Mouse (Mus musculus): Measurements from ENCODE around the gene Csnk1g1. TPM values are rescaled to one million over a fixed set of nuclear protein-coding genes. Genes with fewer than 3 reads are reported as not detected.

Csnk1g1 gene
- polyA plus RNA-seq, 1 experiment from 2014 or later = 14.7 TPM

GRCm38 (mm10) chr9:65917015-65917414 is 8.3 kb downstream of the Csnk1g1 start:
- no peaks in the 10 kb centered on the region for H3K36me3 ChIP-seq
- 79% methylated on average over 1 of the region's 1 CpGs for WGBS
- no peak overlapping the region for H3K4me2 ChIP-seq
- H3K9ac ChIP-seq = no peak overlapping the region
- ATAC-seq (ENCODE audit: borderline replicate concordance, extremely low read depth, low FRiP score, low TSS enrichment) = no peak
- no peak overlapping the region for H3K4me3 ChIP-seq
- no peak overlapping the region for H3K27ac ChIP-seq
- no peaks in the 10 kb centered on the region for H3K4me1 ChIP-seq
- no peaks in the 10 kb centered on the region for H3K9me3 ChIP-seq
- no peaks in the 10 kb centered on the region for H3K27me3 ChIP-seq

- H3K4me1 ChIP-seq = no peaks in the 10 kb centered on the region
- no peaks in the 10 kb centered on the region for H3K9me3 ChIP-seq
- no peak overlapping the region for H3K9ac ChIP-seq
- H3K27me3 ChIP-seq = no peaks in the 10 kb centered on the region
- no peaks in the 10 kb centered on the region for H3K36me3 ChIP-seq
- no peak overlapping the region for H3K4me2 ChIP-seq
- no peak overlapping the region for H3K27ac ChIP-seq
- no peak overlapping the region for H3K4me3 ChIP-seq
- ATAC-seq (ENCODE audit: borderline replicate concordance, extremely low read depth, low FRiP score, low TSS enrichment) = no peak
Measured at GRCm38 (mm10) chr9:65928456-65928855, 19.7 kb downstream of the Csnk1g1 start.

- no peak overlapping the region for H3K4me2 ChIP-seq
- ATAC-seq (ENCODE audit: borderline replicate concordance, extremely low read depth, low FRiP score, low TSS enrichment) = no peak
- no peaks in the 10 kb centered on the region for H3K4me1 ChIP-seq
- no peak overlapping the region for H3K4me3 ChIP-seq
- H3K9me3 ChIP-seq = no peaks in the 10 kb centered on the region
- H3K36me3 ChIP-seq = no peaks in the 10 kb centered on the region
- H3K27ac ChIP-seq = no peak overlapping the region
- H3K9ac ChIP-seq = no peak overlapping the region
- no peaks in the 10 kb centered on the region for H3K27me3 ChIP-seq
Measured at GRCm38 (mm10) chr9:65929826-65930225, 21.1 kb downstream of the Csnk1g1 start.

DNA sequence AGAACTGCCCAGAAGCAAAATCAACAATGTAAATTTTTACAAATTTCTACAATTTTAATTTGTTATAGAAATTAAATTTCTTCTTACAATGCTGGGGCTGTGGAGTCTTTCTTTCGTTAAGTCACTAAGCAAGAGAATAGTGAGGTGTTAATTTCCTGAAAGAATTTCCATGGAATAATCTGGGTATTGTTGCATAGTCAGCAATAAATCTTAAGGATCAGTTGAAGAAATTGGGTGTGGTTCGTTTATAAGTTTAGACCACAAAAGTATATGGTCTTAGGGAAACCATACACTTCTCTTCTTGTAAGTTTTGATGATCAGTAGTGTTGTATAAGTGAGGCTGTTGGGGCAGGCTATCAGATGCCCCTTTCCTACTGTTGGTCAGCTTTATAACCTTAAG is 28.8 kb downstream of the Csnk1g1 start:
- Histone ChIP-seq H3K9me3 (no peaks in the 10 kb centered on the region), H3K27ac (no peak overlapping the region), H3K9ac (no peak overlapping the region), H3K4me1 (no peaks in the 10 kb centered on the region), H3K4me2 (no peak overlapping the region), H3K4me3 (no peak overlapping the region), H3K36me3 (no peaks in the 10 kb centered on the region), H3K27me3 (no peaks in the 10 kb centered on the region)
- no peak for ATAC-seq (ENCODE audit: borderline replicate concordance, extremely low read depth, low FRiP score, low TSS enrichment)
- 92% methylated on average over 2 of the region's 2 CpGs for WGBS

- no peaks in the 10 kb centered on the region for H3K36me3 ChIP-seq
- no peaks in the 10 kb centered on the region for H3K4me1 ChIP-seq
- no peaks in the 10 kb centered on the region for H3K27me3 ChIP-seq
- H3K4me2 ChIP-seq = no peak overlapping the region
- no peak for ATAC-seq (ENCODE audit: borderline replicate concordance, extremely low read depth, low FRiP score, low TSS enrichment)
- H3K9ac ChIP-seq = no peak overlapping the region
- H3K4me3 ChIP-seq = no peak overlapping the region
- no peaks in the 10 kb centered on the region for H3K9me3 ChIP-seq
- 78% methylated on average over 3 of the region's 3 CpGs for WGBS
- no peak overlapping the region for H3K27ac ChIP-seq
Measured at GRCm38 (mm10) chr9:65951082-65951587, 42.4 kb downstream of the Csnk1g1 start.

GRCm38 (mm10) chr9:65970009-65970408 is 61.3 kb downstream of the Csnk1g1 start:
- WGBS = 65% methylated on average over 3 of the region's 3 CpGs
- no peak overlapping the region for H3K9ac ChIP-seq
- H3K27me3 ChIP-seq = no peaks in the 10 kb centered on the region
- no peak overlapping the region for H3K4me3 ChIP-seq
- no peak overlapping the region for H3K27ac ChIP-seq
- no peaks in the 10 kb centered on the region for H3K4me1 ChIP-seq
- ATAC-seq (ENCODE audit: borderline replicate concordance, extremely low read depth, low FRiP score, low TSS enrichment) = no peak
- H3K36me3 ChIP-seq = no peaks in the 10 kb centered on the region
- H3K4me2 ChIP-seq = no peak overlapping the region
- H3K9me3 ChIP-seq = no peaks in the 10 kb centered on the region

DNA sequence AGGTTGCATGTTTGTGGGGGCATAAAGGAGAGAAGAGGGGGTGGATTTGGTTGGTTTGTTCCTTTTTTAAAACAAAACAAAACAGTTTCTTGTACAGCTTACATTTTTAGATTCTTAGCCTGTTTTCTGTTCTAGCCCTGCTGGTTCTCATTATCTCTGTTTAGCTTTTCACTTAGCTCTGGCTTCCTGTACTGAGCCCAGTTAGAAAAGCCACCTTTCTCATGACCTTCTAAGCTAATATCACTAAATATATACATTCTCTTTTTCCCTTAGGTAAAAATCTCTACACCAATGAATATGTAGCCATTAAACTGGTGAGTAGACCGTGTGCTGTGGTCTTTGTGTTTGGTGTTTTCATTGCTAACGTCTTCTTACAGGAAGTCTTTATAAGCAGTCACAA is 64.5 kb downstream of the Csnk1g1 start:
- no peak for ATAC-seq (ENCODE audit: borderline replicate concordance, extremely low read depth, low FRiP score, low TSS enrichment)
- Histone ChIP-seq H3K9ac (no peak overlapping the region), H3K4me3 (no peak overlapping the region), H3K36me3 (no peaks in the 10 kb centered on the region), H3K4me1 (no peaks in the 10 kb centered on the region), H3K9me3 (no peaks in the 10 kb centered on the region), H3K27me3 (no peaks in the 10 kb centered on the region), H3K27ac (no peak overlapping the region), H3K4me2 (no peak overlapping the region)
- 64% methylated on average over 2 of the region's 2 CpGs for WGBS

GRCm38 (mm10) chr9:65975886-65976285 is 67.2 kb downstream of the Csnk1g1 start:
- Histone ChIP-seq H3K4me3 (no peak overlapping the region), H3K4me1 (no peaks in the 10 kb centered on the region), H3K9ac (no peak overlapping the region), H3K36me3 (no peaks in the 10 kb centered on the region), H3K4me2 (no peak overlapping the region), H3K27ac (no peak overlapping the region), H3K27me3 (no peaks in the 10 kb centered on the region), H3K9me3 (no peaks in the 10 kb centered on the region)
- no peak for ATAC-seq (ENCODE audit: borderline replicate concordance, extremely low read depth, low FRiP score, low TSS enrichment)

- H3K4me3 ChIP-seq = no peak overlapping the region
- no peak for ATAC-seq (ENCODE audit: borderline replicate concordance, extremely low read depth, low FRiP score, low TSS enrichment)
- no peaks in the 10 kb centered on the region for H3K4me1 ChIP-seq
- H3K9ac ChIP-seq = no peak overlapping the region
- H3K4me2 ChIP-seq = no peak overlapping the region
- no peak overlapping the region for H3K27ac ChIP-seq
- H3K36me3 ChIP-seq = no peaks in the 10 kb centered on the region
- no peaks in the 10 kb centered on the region for H3K9me3 ChIP-seq
- no peaks in the 10 kb centered on the region for H3K27me3 ChIP-seq
- WGBS = 63% methylated on average over 1 of the region's 1 CpGs
Measured at GRCm38 (mm10) chr9:65982841-65983240, 74.1 kb downstream of the Csnk1g1 start.

DNA sequence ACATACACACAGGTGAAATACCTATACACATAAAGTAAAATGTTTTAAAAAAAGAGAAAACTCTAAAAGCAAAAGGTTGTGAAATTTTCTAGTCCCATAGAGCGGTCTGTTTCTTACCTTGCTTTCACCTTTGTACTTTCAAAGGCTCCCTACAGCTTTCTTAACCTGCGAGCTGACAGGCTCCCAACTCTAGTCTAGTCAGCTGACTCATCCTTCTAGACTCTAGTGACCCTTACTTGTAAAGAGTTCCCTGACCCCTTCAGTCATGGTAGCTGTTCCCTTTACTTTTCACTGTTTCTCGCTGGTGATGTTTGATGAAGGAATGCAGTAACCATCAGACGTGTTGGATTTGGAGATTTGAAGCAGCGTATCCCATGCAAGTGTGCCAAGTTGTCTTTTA is 78.3 kb downstream of the Csnk1g1 start:
- H3K27me3 ChIP-seq = no peaks in the 10 kb centered on the region
- WGBS = 81% methylated on average over 5 of the region's 5 CpGs
- ATAC-seq (ENCODE audit: borderline replicate concordance, extremely low read depth, low FRiP score, low TSS enrichment) = no peak

DNA sequence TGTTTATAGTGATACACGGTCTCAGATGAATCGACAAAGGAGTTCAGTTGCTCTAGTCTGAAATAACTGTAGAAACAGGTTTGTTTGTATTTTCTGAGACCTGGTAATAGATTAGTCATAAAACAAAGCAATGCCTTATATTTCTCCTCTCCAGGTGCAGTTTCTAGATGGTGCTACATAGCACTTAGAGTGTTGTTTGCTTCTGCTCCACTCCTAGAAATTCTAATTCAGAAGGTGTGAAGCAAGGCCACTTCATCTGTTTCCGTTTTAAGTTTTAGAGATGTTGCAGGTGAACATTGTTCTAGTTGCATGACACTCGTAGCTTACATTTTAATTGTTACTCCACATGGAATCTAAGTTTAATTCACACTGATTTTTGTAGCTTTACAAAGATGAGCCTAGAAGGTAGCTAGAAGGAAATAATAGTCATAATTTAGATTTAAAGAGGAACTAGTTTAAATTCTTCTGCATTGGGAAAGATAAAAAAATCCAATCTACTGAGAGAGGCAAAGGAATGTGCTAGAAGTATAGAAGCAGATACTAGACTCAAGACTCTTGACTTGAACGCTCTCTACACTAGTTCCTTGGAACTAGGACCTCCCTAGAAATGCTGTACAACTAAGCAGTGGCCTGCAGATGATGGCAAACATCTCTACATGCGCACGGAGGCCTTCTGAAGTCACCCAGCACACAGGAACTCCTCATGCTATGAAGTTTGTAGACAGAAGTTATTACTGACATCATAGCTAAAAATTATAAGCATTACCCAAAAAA is 87.1 kb downstream of the Csnk1g1 start:
- WGBS = 70% methylated on average over 7 of the region's 7 CpGs
- Histone ChIP-seq H3K9me3 (no peaks in the 10 kb centered on the region), H3K4me2 (no peak overlapping the region), H3K4me1 (no peaks in the 10 kb centered on the region), H3K36me3 (no peaks in the 10 kb centered on the region), H3K9ac (no peak overlapping the region), H3K4me3 (no peak overlapping the region), H3K27ac (no peak overlapping the region), H3K27me3 (no peaks in the 10 kb centered on the region)
- ATAC-seq (ENCODE audit: borderline replicate concordance, extremely low read depth, low FRiP score, low TSS enrichment) = no peak

More for the DNA sequence above, 78.3 kb downstream of the Csnk1g1 start:
- no peak overlapping the region for H3K27ac ChIP-seq
- H3K9me3 ChIP-seq = no peaks in the 10 kb centered on the region
- H3K4me2 ChIP-seq = no peak overlapping the region
- no peak overlapping the region for H3K4me3 ChIP-seq
- no peaks in the 10 kb centered on the region for H3K36me3 ChIP-seq
- no peaks in the 10 kb centered on the region for H3K4me1 ChIP-seq
- no peak overlapping the region for H3K9ac ChIP-seq

DNA sequence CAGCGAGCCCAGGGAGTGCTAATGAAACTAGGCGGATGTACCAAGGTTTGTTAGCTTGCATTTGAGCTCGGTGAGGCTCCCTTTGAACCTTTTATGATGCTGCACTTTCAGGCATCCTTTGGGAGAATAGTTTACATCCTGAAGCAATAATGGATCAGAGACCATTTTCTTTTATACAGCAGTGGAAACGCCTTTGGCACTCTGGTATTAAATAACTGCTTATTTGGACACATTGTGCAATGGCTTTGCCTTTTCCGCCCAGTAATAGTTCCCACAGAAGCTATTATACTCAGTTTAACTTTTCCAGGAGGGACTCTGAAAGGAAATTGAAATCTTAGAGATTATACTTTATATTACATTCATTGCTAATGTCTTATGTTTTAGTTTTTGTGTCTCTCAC is 90.2 kb downstream of the Csnk1g1 start:
- no peak overlapping the region for H3K4me3 ChIP-seq
- no peak overlapping the region for H3K4me2 ChIP-seq
- no peaks in the 10 kb centered on the region for H3K27me3 ChIP-seq
- peaks cover 7% of the 10 kb centered on the region for H3K36me3 ChIP-seq
- WGBS = 64% methylated on average over 5 of the region's 5 CpGs
- no peak overlapping the region for H3K9ac ChIP-seq
- no peaks in the 10 kb centered on the region for H3K4me1 ChIP-seq
- no peak for ATAC-seq (ENCODE audit: borderline replicate concordance, extremely low read depth, low FRiP score, low TSS enrichment)
- no peaks in the 10 kb centered on the region for H3K9me3 ChIP-seq
- H3K27ac ChIP-seq = no peak overlapping the region

DNA sequence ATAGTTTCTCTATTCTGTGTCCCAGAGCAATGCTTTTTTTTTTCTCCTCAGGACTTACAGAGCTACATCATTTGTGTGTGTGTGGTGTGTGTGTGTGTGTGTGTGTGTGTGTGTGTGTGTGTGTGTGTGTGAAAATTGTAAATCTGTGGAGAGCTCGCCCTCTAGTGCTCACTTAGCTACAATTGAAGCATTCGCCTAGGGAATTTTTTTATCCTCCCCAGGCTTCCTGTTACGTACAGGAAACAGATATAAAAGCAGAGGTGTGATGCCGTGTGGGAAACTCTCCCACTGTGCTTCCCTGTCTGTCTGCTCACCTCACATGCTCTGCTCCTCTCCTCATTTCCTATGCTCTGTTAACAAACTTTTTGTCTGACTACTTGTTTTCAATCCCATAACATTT is 95.7 kb downstream of the Csnk1g1 start:
- H3K9me3 ChIP-seq = no peaks in the 10 kb centered on the region
- no peak overlapping the region for H3K4me3 ChIP-seq
- H3K9ac ChIP-seq = no peak overlapping the region
- ATAC-seq (ENCODE audit: borderline replicate concordance, extremely low read depth, low FRiP score, low TSS enrichment) = no peak
- WGBS = 29% methylated on average over 4 of the region's 4 CpGs
- H3K27me3 ChIP-seq = no peaks in the 10 kb centered on the region
- no peaks in the 10 kb centered on the region for H3K4me1 ChIP-seq
- no peak overlapping the region for H3K27ac ChIP-seq
- peaks cover 21% of the 10 kb centered on the region for H3K36me3 ChIP-seq
- H3K4me2 ChIP-seq = no peak overlapping the region
